Comparison of ENCODE assay signal across 9 mouse cellular contexts in the genomic region with DNA sequence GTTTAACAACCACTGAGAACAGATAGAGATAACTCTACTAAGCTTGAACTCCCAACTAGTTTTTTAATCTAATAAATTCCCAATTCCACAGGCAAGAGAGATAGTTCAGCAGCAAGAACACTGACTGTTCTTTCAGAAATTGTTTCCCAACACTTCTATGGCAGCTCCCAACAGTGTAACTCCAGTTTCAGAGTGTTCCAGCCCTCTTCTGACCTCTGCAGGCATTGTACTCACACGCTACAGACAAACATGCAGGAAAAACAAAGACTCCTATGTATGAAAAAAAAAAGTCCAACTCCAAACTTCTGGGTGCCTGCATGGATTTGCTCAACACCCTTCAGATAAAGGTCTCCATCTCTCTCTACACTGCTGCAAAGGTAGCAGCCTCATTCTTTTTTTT. TPM values are rescaled to one million over a fixed set of nuclear protein-coding genes. Genes with fewer than 3 reads are reported as not detected.
DNase-seq lines count a peak whose midpoint lies in the region; ATAC-seq lines count a peak whose summit lies in the region.
"Had no signal": no experiment of that assay in that cellular context is flagged by ENCODE, and none has a peak within 500 bp of the region (broad histone marks: within the 10 kb centered on the region; RNA-seq: fewer than 3 reads in every experiment).

No protein-coding gene starts in this region.

- peak overlapping the region; percentile 93 for H3K4me3 ChIP-seq in kidney, embryonic 16.5 days (ENCODE audit: low read length)
- no peak overlapping the region; the same call in 1 of the 2 replicates for H3K4me3 ChIP-seq in embryonic facial prominence, embryonic 11.5 days (ENCODE audit: low read depth, low read length)
- H3K4me3 ChIP-seq in hindbrain, embryonic 15.5 days = 0 out of 2 replicates have a peak overlapping the region, but pooled peaks have one; percentile 100
- H3K4me3 ChIP-seq in midbrain, embryonic 13.5 days (replicated peaks) = peak overlapping the region; percentile 96

- 21% methylated on average over 1 of the region's 1 CpGs for WGBS in kidney, embryonic 16.5 days
- 49% methylated on average over 1 of the region's 1 CpGs for WGBS in embryonic facial prominence, embryonic 11.5 days
- 41% methylated on average over 1 of the region's 1 CpGs for WGBS in hindbrain, embryonic 15.5 days
- WGBS in midbrain, embryonic 13.5 days = 34% methylated on average over 1 of the region's 1 CpGs

- H3K4me1 ChIP-seq in kidney, embryonic 16.5 days (ENCODE audit: insufficient read depth, low read length) = peaks cover 23% of the 10 kb centered on the region
- peaks cover 3% of the 10 kb centered on the region; the same call in 1 of the 2 replicates for H3K4me1 ChIP-seq in embryonic facial prominence, embryonic 11.5 days (ENCODE audit: control insufficient read depth, insufficient read depth, low read length)
- peaks cover 48% of the 10 kb centered on the region for H3K4me1 ChIP-seq in hindbrain, embryonic 15.5 days (replicated peaks)
- H3K4me1 ChIP-seq in midbrain, embryonic 13.5 days (replicated peaks) = peaks cover 52% of the 10 kb centered on the region

- H3K27ac ChIP-seq in kidney, embryonic 16.5 days (ENCODE audit: low read length) = no peak overlapping the region
- H3K27ac ChIP-seq in embryonic facial prominence, embryonic 11.5 days (replicated peaks; ENCODE audit: low read depth, low read length) = no peak overlapping the region
- H3K27ac ChIP-seq in hindbrain, embryonic 15.5 days (replicated peaks) = no peak overlapping the region
- H3K27ac ChIP-seq in midbrain, embryonic 13.5 days = no peak overlapping the region

- DNase-seq in kidney, adult 11 months = no peak
- no peak for DNase-seq in embryonic facial prominence, embryonic 11.5 days (ENCODE audit: low spot score)
- DNase-seq in adrenal gland, postnatal 4 days (ENCODE audit: low spot score in 2 of 2) = no peak
- no peak for DNase-seq in spleen, adult 12 weeks (ENCODE audit: low spot score)
- no peak for DNase-seq in left cerebral cortex, postnatal 25 days (ENCODE audit: low spot score in 2 of 2)
- DNase-seq: thymus, adult 18-20 months had no signal

- intact Hi-C loops in left cerebral cortex, postnatal 25 days (cut with DNase I) = no loop called here

- H3K9me3 ChIP-seq in kidney, embryonic 16.5 days (ENCODE audit: low read length) = no peaks in the 10 kb centered on the region
- H3K9me3 ChIP-seq in embryonic facial prominence, embryonic 11.5 days (replicated peaks; ENCODE audit: control insufficient read depth, low read length) = no peaks in the 10 kb centered on the region
- H3K9me3 ChIP-seq in hindbrain, embryonic 15.5 days = no peaks in the 10 kb centered on the region
- no peaks in the 10 kb centered on the region for H3K9me3 ChIP-seq in midbrain, embryonic 13.5 days

- peak overlapping the region; percentile 63 for H3K4me2 ChIP-seq in kidney, embryonic 16.5 days (replicated peaks; ENCODE audit: low read depth, low read length)
- peak overlapping the region; percentile 17 for H3K4me2 ChIP-seq in embryonic facial prominence, embryonic 11.5 days (ENCODE audit: low read depth, low read length)
- peak overlapping the region; percentile 73 for H3K4me2 ChIP-seq in hindbrain, embryonic 15.5 days
- H3K4me2 ChIP-seq in midbrain, embryonic 13.5 days (replicated peaks) = peak overlapping the region; percentile 77

- H3K36me3 ChIP-seq in kidney, embryonic 16.5 days (ENCODE audit: insufficient read depth, low read length) = peaks cover 27% of the 10 kb centered on the region
- H3K36me3 ChIP-seq in embryonic facial prominence, embryonic 11.5 days (replicated peaks; ENCODE audit: control insufficient read depth, insufficient read depth, low read depth, low read length) = peaks cover 10% of the 10 kb centered on the region
- peaks cover 17% of the 10 kb centered on the region for H3K36me3 ChIP-seq in hindbrain, embryonic 15.5 days
- H3K36me3 ChIP-seq in midbrain, embryonic 13.5 days = peaks cover 26% of the 10 kb centered on the region

- ATAC-seq in kidney, embryonic 16.5 days (ENCODE audit: low FRiP score, low TSS enrichment) = no peak
- no peak for ATAC-seq in embryonic facial prominence, embryonic 11.5 days (replicated peaks; ENCODE audit: insufficient number of reproducible peaks, low FRiP score, low TSS enrichment, low read depth)
- no peak for ATAC-seq in hindbrain, embryonic 15.5 days (ENCODE audit: low FRiP score, low read depth)
- ATAC-seq in midbrain, embryonic 13.5 days = no peak

- H3K9ac ChIP-seq in kidney, embryonic 16.5 days (replicated peaks; ENCODE audit: low read length) = peak overlapping the region; percentile 30
- H3K9ac ChIP-seq in embryonic facial prominence, embryonic 11.5 days (replicated peaks; ENCODE audit: low read length) = no peak overlapping the region
- peak overlapping the region; percentile 19; the same call in 1 of the 2 replicates for H3K9ac ChIP-seq in hindbrain, embryonic 15.5 days
- H3K9ac ChIP-seq in midbrain, embryonic 13.5 days (replicated peaks) = peak overlapping the region; percentile 96

- H3K27me3 ChIP-seq in kidney, embryonic 16.5 days (ENCODE audit: insufficient read depth, low read length) = no peaks in the 10 kb centered on the region
- H3K27me3 ChIP-seq in embryonic facial prominence, embryonic 11.5 days (ENCODE audit: control insufficient read depth, insufficient read depth, low read length) = no peaks in the 10 kb centered on the region
- H3K27me3 ChIP-seq in hindbrain, embryonic 15.5 days = no peaks in the 10 kb centered on the region
- no peaks in the 10 kb centered on the region for H3K27me3 ChIP-seq in midbrain, embryonic 13.5 days

RNA-seq across cellular contexts. Expression of gene Rbbp4, which starts 2.3 kb away (rescaled TPM):
- 383 and 405 TPM in 2 replicates for polyA plus RNA-seq in kidney, embryonic 16.5 days (2015; fragmentation: Nextera tagmentation; extraction: Ambion mirVana)
- 584 and 661 TPM in 2 replicates for polyA plus RNA-seq in embryonic facial prominence, embryonic 11.5 days (2014; fragmentation: Nextera tagmentation; extraction: Ambion mirVana)
- 245 and 264 TPM in 2 replicates for polyA plus RNA-seq in hindbrain, embryonic 15.5 days (2015; fragmentation: Nextera tagmentation; extraction: Ambion mirVana)
- 419 and 460 TPM in 2 replicates for polyA plus RNA-seq in midbrain, embryonic 13.5 days (2015; fragmentation: Nextera tagmentation; extraction: Ambion mirVana)
- total RNA-seq in adrenal gland, postnatal 4 days (2021) = 100 to 1,000 TPM; 188 to 206 TPM
- 100 to 1,000 TPM; 121 to 127 TPM for total RNA-seq in left cerebral cortex, postnatal 25 days (2021)

RNA-seq across cellular contexts. Expression of gene Zbtb8os, which starts 2.6 kb away (rescaled TPM):
- polyA plus RNA-seq in kidney, embryonic 16.5 days (2015; fragmentation: Nextera tagmentation; extraction: Ambion mirVana) = 44.4 and 45.1 TPM in 2 replicates
- 46.1 and 53.6 TPM in 2 replicates for polyA plus RNA-seq in embryonic facial prominence, embryonic 11.5 days (2014; fragmentation: Nextera tagmentation; extraction: Ambion mirVana)
- 18.1 and 24.6 TPM in 2 replicates for polyA plus RNA-seq in hindbrain, embryonic 15.5 days (2015; fragmentation: Nextera tagmentation; extraction: Ambion mirVana)
- polyA plus RNA-seq in midbrain, embryonic 13.5 days (2015; fragmentation: Nextera tagmentation; extraction: Ambion mirVana) = 28.0 and 32.2 TPM in 2 replicates
- total RNA-seq in adrenal gland, postnatal 4 days (2021) = 10 to 100 TPM; 51.1 to 52.2 TPM
- total RNA-seq in left cerebral cortex, postnatal 25 days (2021) = 10 to 100 TPM; 23.8 to 26.4 TPM

RNA-seq across cellular contexts. Expression of gene Zbtb8a, which starts 45.1 kb away (rescaled TPM):
- polyA plus RNA-seq in kidney, embryonic 16.5 days (2015; fragmentation: Nextera tagmentation; extraction: Ambion mirVana) = 17.2 and 18.4 TPM in 2 replicates
- polyA plus RNA-seq in embryonic facial prominence, embryonic 11.5 days (2014; fragmentation: Nextera tagmentation; extraction: Ambion mirVana) = 6.5 and 7.2 TPM in 2 replicates
- 19.5 and 21.2 TPM in 2 replicates for polyA plus RNA-seq in hindbrain, embryonic 15.5 days (2015; fragmentation: Nextera tagmentation; extraction: Ambion mirVana)
- polyA plus RNA-seq in midbrain, embryonic 13.5 days (2015; fragmentation: Nextera tagmentation; extraction: Ambion mirVana) = 17.2 and 19.7 TPM in 2 replicates
- total RNA-seq in adrenal gland, postnatal 4 days (2021) = 10 to 100 TPM; 12.2 to 14.0 TPM
- total RNA-seq in left cerebral cortex, postnatal 25 days (2021) = 1 to 10 TPM; 5.8 to 5.9 TPM

RNA-seq across cellular contexts. Expression of gene Sync, which starts 45.4 kb away (rescaled TPM):
- 1.2 and 1.3 TPM in 2 replicates for polyA plus RNA-seq in kidney, embryonic 16.5 days (2015; fragmentation: Nextera tagmentation; extraction: Ambion mirVana)
- 0.25 and 0.63 TPM in 2 replicates for polyA plus RNA-seq in embryonic facial prominence, embryonic 11.5 days (2014; fragmentation: Nextera tagmentation; extraction: Ambion mirVana)
- polyA plus RNA-seq in hindbrain, embryonic 15.5 days (2015; fragmentation: Nextera tagmentation; extraction: Ambion mirVana) = 1.5 and 1.6 TPM in 2 replicates
- polyA plus RNA-seq in midbrain, embryonic 13.5 days (2015; fragmentation: Nextera tagmentation; extraction: Ambion mirVana) = 0.27 and 0.67 TPM in 2 replicates
- total RNA-seq in adrenal gland, postnatal 4 days (2021) = 1 to 10 TPM; 3.8 to 4.4 TPM
- 1 to 10 TPM; 1.4 to 1.6 TPM for total RNA-seq in left cerebral cortex, postnatal 25 days (2021)

Comparison
In these comparisons a context has a peak if more than half of its experiments do, and no peak if none do; other contexts are left out.
1. H3K4me2 ChIP-seq: peak in every context shown above with its lines; median percentile 77 in midbrain, embryonic 13.5 days; 73 in hindbrain, embryonic 15.5 days; 63 in kidney, embryonic 16.5 days; 17 in embryonic facial prominence, embryonic 11.5 days.